Mouse (Mus musculus) liver, embryonic 14.5 days (tissue): ENCODE results near the gene Hebp1. TPM values are rescaled to one million over a fixed set of nuclear protein-coding genes. Genes with fewer than 3 reads are reported as not detected.

Experiments used
- ATAC-seq: fragments of 200-750 bp; cut with Nextera tagmentation; 2 replicates; pipeline ENCODE4 v1.8.0; 2017; ENCODE audit warnings: moderate number of reproducible peaks, mild to moderate bottlenecking, moderate library complexity; ENCODE audit not compliant: insufficient read depth
- DNase-seq, 3 experiments: peaks; one replicate each; pipeline ENCODE4 v3.0.0-alpha.2; 2012 to 2013; ENCODE audit warnings: low read depth in 3 of 3, low spot score in 3 of 3
- H3K27ac ChIP-seq: fragments of 300-500 bp; sonication (generic); 2 replicates; pipeline ENCODE4 v1.5.1; 2014; ENCODE audit warnings: moderate library complexity, mild to moderate bottlenecking, control low read depth, inconsistent platforms
- H3K27me3 ChIP-seq: fragments of 300-500 bp; sonication (generic); 2 replicates; pipeline ENCODE4 v1.6.1; 2014; ENCODE audit warnings: mild to moderate bottlenecking, low read length, moderate library complexity; ENCODE audit not compliant: control insufficient read depth, insufficient read depth
- H3K36me3 ChIP-seq: fragments of 300-500 bp; sonication (generic); replicated peaks from 2 replicates; pipeline ENCODE4 v1.6.1; 2014; ENCODE audit warnings: low read depth; ENCODE audit not compliant: control insufficient read depth, insufficient read depth
- H3K4me1 ChIP-seq, 2 experiments: fragments of 200-500 bp in 1 of 2; fragments of 300-500 bp in 1 of 2; sonication (generic) in 1 of 2; replicated peaks; 2 replicates each; pipeline ENCODE4 v1.6.1; 2012 to 2014; ENCODE audit warnings: antibody characterized with exemption in 1 of 2, inconsistent platforms in 1 of 2, low read length in 1 of 2; ENCODE audit not compliant: control insufficient read depth in 2 of 2, insufficient read depth in 2 of 2
- H3K4me2 ChIP-seq: fragments of 300-500 bp; sonication (generic); 2 replicates; pipeline ENCODE4 v1.6.1; 2014; ENCODE audit warnings: low read depth, mild to moderate bottlenecking, control low read depth, moderate library complexity
- H3K4me3 ChIP-seq, 2 experiments: fragments of 200-500 bp in 1 of 2; fragments of 300-500 bp in 1 of 2; sonication (generic) in 1 of 2; 2 replicates each; pipeline ENCODE4 v1.5.1; 2012 to 2014; ENCODE audit warnings: low read depth in 2 of 2, low read length in 2 of 2, mild to moderate bottlenecking in 2 of 2, control low read depth in 1 of 2, inconsistent platforms in 1 of 2, moderate library complexity in 1 of 2; ENCODE audit not compliant: insufficient read depth in 1 of 2
- H3K9ac ChIP-seq: fragments of 300-500 bp; sonication (generic); replicated peaks from 2 replicates; pipeline ENCODE4 v1.6.1; 2014; ENCODE audit warnings: mild to moderate bottlenecking, control low read depth, moderate library complexity
- H3K9me3 ChIP-seq: fragments of 300-500 bp; sonication (generic); 2 replicates; pipeline ENCODE4 v1.6.1; 2016; ENCODE audit warnings: low read length, mixed read lengths; ENCODE audit not compliant: control insufficient read depth
- CTCF ChIP-seq: IDR thresholded peaks from 2 replicates; pipeline ENCODE4 v1.5.1; 2016; ENCODE audit warnings: antibody characterized with exemption, low read depth, control low read depth
- EP300 ChIP-seq: IDR thresholded peaks from 2 replicates; pipeline ENCODE4 v1.6.1; 2016; ENCODE audit warnings: antibody characterized with exemption, low read depth
- WGBS: fragments of 180-500 bp; shearing (Covaris S2); extraction: QIAGEN DNeasy Blood & Tissue Kit; methylation state at CpG from one replicate; pipeline ENCODE4 v1.1.7; 2014; ENCODE audit not compliant: insufficient replicate concordance; 5-methylcytosine and 5-hydroxymethylcytosine counted together
- polyA plus RNA-seq, 2 experiments: library from polyadenylated mRNA; depleted of rRNA in 1 of 2; stranded (reverse) in 1 of 2; unstranded in 1 of 2; fragments of >200 nt; fragmentation: Nextera tagmentation in 1 of 2; extraction: Ambion mirVana in 1 of 2; gene quantifications; 2 replicates each; pipeline versions ENCODE4 v1.2.1 to v1.2.3; 2012 to 2014

The Hebp1 gene
- polyA plus RNA-seq, 2 experiments = 70.2 to 198 TPM

- Histone ChIP-seq H3K4me1 (no peaks in the 10 kb centered on the region), H3K4me2 (no peak overlapping the region), H3K27ac (no peak overlapping the region), H3K4me3 (no peak overlapping the region), H3K9me3 (no peaks in the 10 kb centered on the region), H3K27me3 (no peaks in the 10 kb centered on the region), H3K9ac (no peak overlapping the region), H3K36me3 (no peaks in the 10 kb centered on the region)
- TF ChIP-seq EP300 = no peak
- TF ChIP-seq CTCF = no peak
- WGBS = 28% methylated on average over 7 of the region's 7 CpGs
- ATAC-seq (no peak), DNase-seq (no peak)
These were observed 85.3 kb downstream of the Hebp1 start for GRCm38 (mm10) chr6:135112411-135113113.

GRCm38 (mm10) chr6:135107014-135107413 lies 90.8 kb downstream of the Hebp1 start:
- Histone ChIP-seq H3K4me2 (no peak overlapping the region), H3K36me3 (no peaks in the 10 kb centered on the region), H3K9ac (no peak overlapping the region), H3K27ac (no peak overlapping the region), H3K4me3 (no peak overlapping the region), H3K9me3 (no peaks in the 10 kb centered on the region), H3K4me1 (no peaks in the 10 kb centered on the region), H3K27me3 (no peaks in the 10 kb centered on the region)
- no peak for ATAC-seq
- TF ChIP-seq CTCF = no peak
- no peak for TF ChIP-seq EP300
- no peak for DNase-seq
- 61% methylated on average over 6 of the region's 6 CpGs for WGBS

- Histone ChIP-seq H3K27me3 (no peaks in the 10 kb centered on the region), H3K36me3 (no peaks in the 10 kb centered on the region), H3K4me1 (no peaks in the 10 kb centered on the region), H3K9me3 (no peaks in the 10 kb centered on the region), H3K27ac (no peak overlapping the region), H3K4me2 (no peak overlapping the region), H3K9ac (no peak overlapping the region), H3K4me3 (no peak overlapping the region)
- no peak for DNase-seq
- WGBS = 51% methylated on average over 5 of the region's 5 CpGs
- no peak for ATAC-seq
- no peak for TF ChIP-seq CTCF
- no peak for TF ChIP-seq EP300
These were observed 95.0 kb downstream of the Hebp1 start for GRCm38 (mm10) chr6:135102736-135103303.

GRCm38 (mm10) chr6:135100787-135101472 lies 96.9 kb downstream of the Hebp1 start:
- TF ChIP-seq EP300 (no peak), CTCF (no peak)
- no peaks in the 10 kb centered on the region for H3K36me3 ChIP-seq
- H3K4me2 ChIP-seq = no peak overlapping the region
- H3K4me1 ChIP-seq = no peaks in the 10 kb centered on the region
- H3K9me3 ChIP-seq = no peaks in the 10 kb centered on the region
- H3K27me3 ChIP-seq = no peaks in the 10 kb centered on the region
- no peak overlapping the region for H3K27ac ChIP-seq
- ATAC-seq (no peak), DNase-seq (no peak)
- WGBS = 55% methylated on average over 15 of the region's 15 CpGs
- no peak overlapping the region for H3K4me3 ChIP-seq
- no peak overlapping the region for H3K9ac ChIP-seq

- H3K9me3 ChIP-seq = no peaks in the 10 kb centered on the region
- DNase-seq (no peak), ATAC-seq (no peak)
- no peak overlapping the region for H3K4me2 ChIP-seq
- no peak overlapping the region for H3K27ac ChIP-seq
- H3K4me3 ChIP-seq = no peak overlapping the region
- no peaks in the 10 kb centered on the region for H3K27me3 ChIP-seq
- H3K9ac ChIP-seq = no peak overlapping the region
- H3K4me1 ChIP-seq = no peaks in the 10 kb centered on the region
- H3K36me3 ChIP-seq = no peaks in the 10 kb centered on the region
- TF ChIP-seq EP300 (no peak), CTCF (no peak)
- 66% methylated on average over 12 of the region's 12 CpGs for WGBS
These were observed 104.9 kb downstream of the Hebp1 start for GRCm38 (mm10) chr6:135092798-135093470.
